Mouse (Mus musculus): ENCODE measurements around the gene Myo1g.

GRCm38 (mm10) chr11:6497311-6497948, 23.3 kb downstream of the Myo1g start:
- TF ChIP-seq CTCF (IDR thresholded peaks at IDR 0.05; ENCODE audit: low read depth) (no peak), EP300 (optimal IDR thresholded peaks at IDR 0.05) (no peak)

All from stomach, postnatal 0 days (tissue).